Mouse (Mus musculus): Measurements from ENCODE around the gene Manbal. TPM values are rescaled to one million over a fixed set of nuclear protein-coding genes. Genes with fewer than 3 reads are reported as not detected.

The Manbal gene
- polyA plus RNA-seq, 1 experiment from 2014 or later = 60.9 TPM

- peak; percentile 71 for ATAC-seq
- Histone ChIP-seq H3K9me3 (ENCODE audit: control insufficient read depth) (no peaks in the 10 kb centered on the region), H3K36me3 (ENCODE audit: control insufficient read depth, insufficient read depth) (no peaks in the 10 kb centered on the region), H3K4me2 (replicated peaks; ENCODE audit: low read depth) (no peak overlapping the region), H3K27me3 (replicated peaks; ENCODE audit: control insufficient read depth, insufficient read depth, low read length) (no peaks in the 10 kb centered on the region), H3K9ac (ENCODE audit: low read depth, low read length) (no peak overlapping the region), H3K4me3 (ENCODE audit: low read depth, low read length) (no peak overlapping the region), H3K27ac (ENCODE audit: low read depth, low read length) (0 out of 2 replicates have a peak overlapping the region, but pooled peaks have one; percentile 50), H3K4me1 (replicated peaks; ENCODE audit: control insufficient read depth, insufficient read depth, low read length) (no peaks in the 10 kb centered on the region)
- TF ChIP-seq CTCF (IDR thresholded peaks at IDR 0.05; ENCODE audit: low read depth) = no peak
- 37% methylated on average over 7 of the region's 7 CpGs for WGBS
Measured at GRCm38 (mm10) chr2:157412497-157412896, 45.1 kb downstream of the Manbal start.

DNA sequence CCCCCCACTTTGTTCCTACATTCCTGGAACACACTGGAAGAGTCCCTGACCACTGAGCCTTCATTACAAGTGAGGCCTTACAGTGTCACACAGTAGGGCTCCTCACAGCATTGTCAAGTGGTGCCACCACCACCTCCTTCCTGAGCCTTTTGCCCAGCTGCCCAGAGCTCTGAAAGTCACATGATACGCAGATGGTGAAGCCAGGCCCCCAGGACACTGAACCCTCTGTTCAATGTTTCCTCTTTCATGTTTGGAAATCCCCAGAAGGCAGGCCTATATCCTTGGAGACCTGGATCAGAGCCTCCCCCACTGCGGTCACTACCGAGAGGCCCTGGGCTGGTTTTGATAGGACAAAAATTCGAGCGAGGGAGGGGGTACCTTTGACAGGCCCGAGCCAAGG lies 49.8 kb downstream of the Manbal start:
- Histone ChIP-seq H3K9ac (ENCODE audit: low read depth, low read length) (no peak overlapping the region), H3K27ac (ENCODE audit: low read depth, low read length) (no peak overlapping the region), H3K4me3 (ENCODE audit: low read depth, low read length) (no peak overlapping the region), H3K4me1 (replicated peaks; ENCODE audit: control insufficient read depth, insufficient read depth, low read length) (0 out of 2 replicates have a peak, but pooled peaks cover 4% of the 10 kb centered on the region), H3K4me2 (replicated peaks; ENCODE audit: low read depth) (no peak overlapping the region), H3K9me3 (ENCODE audit: control insufficient read depth) (no peaks in the 10 kb centered on the region), H3K36me3 (ENCODE audit: control insufficient read depth, insufficient read depth) (no peaks in the 10 kb centered on the region), H3K27me3 (replicated peaks; ENCODE audit: control insufficient read depth, insufficient read depth, low read length) (no peaks in the 10 kb centered on the region)
- ATAC-seq = no peak
- WGBS = 62% methylated on average over 6 of the region's 6 CpGs
- no peak for TF ChIP-seq CTCF (IDR thresholded peaks at IDR 0.05; ENCODE audit: low read depth)

- Histone ChIP-seq H3K4me1 (replicated peaks; ENCODE audit: control insufficient read depth, insufficient read depth, low read length) (0 out of 2 replicates have a peak, but pooled peaks cover 5% of the 10 kb centered on the region), H3K36me3 (ENCODE audit: control insufficient read depth, insufficient read depth) (no peaks in the 10 kb centered on the region), H3K4me2 (replicated peaks; ENCODE audit: low read depth) (peak within 1 kb of the TSS; percentile 51), H3K27ac (ENCODE audit: low read depth, low read length) (peak within 1 kb of the TSS; percentile 74), H3K9ac (ENCODE audit: low read depth, low read length) (peak within 1 kb of the TSS; percentile 27; the same call in 1 of the 2 replicates), H3K4me3 (ENCODE audit: low read depth, low read length) (no peak within 1 kb of the TSS), H3K9me3 (ENCODE audit: control insufficient read depth) (no peaks in the 10 kb centered on the region), H3K27me3 (replicated peaks; ENCODE audit: control insufficient read depth, insufficient read depth, low read length) (no peaks in the 10 kb centered on the region)
- WGBS = 27% methylated on average over 13 of the region's 13 CpGs
- no peak for TF ChIP-seq CTCF (IDR thresholded peaks at IDR 0.05; ENCODE audit: low read depth)
- ATAC-seq = peak; percentile 34
Measured at GRCm38 (mm10) chr2:157418206-157418605, 50.8 kb downstream of the Manbal start, which contains the start of gene Src. Src (plus strand) TSS chr2:157418444.

GRCm38 (mm10) chr2:157418609-157419071 lies 51.2 kb downstream of the Manbal start:
- H3K4me2 ChIP-seq (replicated peaks; ENCODE audit: low read depth) = peak overlapping the region; percentile 51
- TF ChIP-seq CTCF (IDR thresholded peaks at IDR 0.05; ENCODE audit: low read depth) = no peak
- no peak for ATAC-seq
- 0 out of 2 replicates have a peak, but pooled peaks cover 8% of the 10 kb centered on the region for H3K4me1 ChIP-seq (replicated peaks; ENCODE audit: control insufficient read depth, insufficient read depth, low read length)
- WGBS = 7% methylated on average over 7 of the region's 7 CpGs
- peak overlapping the region; percentile 74 for H3K27ac ChIP-seq (ENCODE audit: low read depth, low read length)
- no peaks in the 10 kb centered on the region for H3K9me3 ChIP-seq (ENCODE audit: control insufficient read depth)
- H3K9ac ChIP-seq (ENCODE audit: low read depth, low read length) = peak overlapping the region; percentile 27; the same call in 1 of the 2 replicates
- no peaks in the 10 kb centered on the region for H3K27me3 ChIP-seq (replicated peaks; ENCODE audit: control insufficient read depth, insufficient read depth, low read length)
- H3K4me3 ChIP-seq (ENCODE audit: low read depth, low read length) = no peak overlapping the region
- H3K36me3 ChIP-seq (ENCODE audit: control insufficient read depth, insufficient read depth) = no peaks in the 10 kb centered on the region

- no peak for TF ChIP-seq CTCF (IDR thresholded peaks at IDR 0.05; ENCODE audit: low read depth)
- no peaks in the 10 kb centered on the region for H3K27me3 ChIP-seq (replicated peaks; ENCODE audit: control insufficient read depth, insufficient read depth, low read length)
- H3K4me1 ChIP-seq (replicated peaks; ENCODE audit: control insufficient read depth, insufficient read depth, low read length) = 0 out of 2 replicates have a peak, but pooled peaks cover 8% of the 10 kb centered on the region
- H3K9ac ChIP-seq (ENCODE audit: low read depth, low read length) = no peak overlapping the region
- no peak for ATAC-seq
- no peak overlapping the region for H3K4me3 ChIP-seq (ENCODE audit: low read depth, low read length)
- no peaks in the 10 kb centered on the region for H3K36me3 ChIP-seq (ENCODE audit: control insufficient read depth, insufficient read depth)
- H3K4me2 ChIP-seq (replicated peaks; ENCODE audit: low read depth) = no peak overlapping the region
- peak overlapping the region; percentile 15; the same call in 1 of the 2 replicates for H3K27ac ChIP-seq (ENCODE audit: low read depth, low read length)
- no peaks in the 10 kb centered on the region for H3K9me3 ChIP-seq (ENCODE audit: control insufficient read depth)
Measured at GRCm38 (mm10) chr2:157419506-157419905, 52.1 kb downstream of the Manbal start.

GRCm38 (mm10) chr2:157420404-157420803 lies 53.0 kb downstream of the Manbal start:
- Histone ChIP-seq H3K9me3 (ENCODE audit: control insufficient read depth) (no peaks in the 10 kb centered on the region), H3K27me3 (replicated peaks; ENCODE audit: control insufficient read depth, insufficient read depth, low read length) (no peaks in the 10 kb centered on the region), H3K4me2 (replicated peaks; ENCODE audit: low read depth) (no peak overlapping the region), H3K9ac (ENCODE audit: low read depth, low read length) (no peak overlapping the region), H3K36me3 (ENCODE audit: control insufficient read depth, insufficient read depth) (no peaks in the 10 kb centered on the region), H3K27ac (ENCODE audit: low read depth, low read length) (no peak overlapping the region), H3K4me3 (ENCODE audit: low read depth, low read length) (no peak overlapping the region), H3K4me1 (replicated peaks; ENCODE audit: control insufficient read depth, insufficient read depth, low read length) (0 out of 2 replicates have a peak, but pooled peaks cover 8% of the 10 kb centered on the region)
- TF ChIP-seq CTCF (IDR thresholded peaks at IDR 0.05; ENCODE audit: low read depth) = no peak
- 61% methylated on average over 4 of the region's 4 CpGs for WGBS
- ATAC-seq = no peak
